Mouse (Mus musculus) embryonic facial prominence, embryonic 15.5 days (tissue): ENCODE results near the gene Galnt17. TPM values are rescaled to one million over a fixed set of nuclear protein-coding genes. Genes with fewer than 3 reads are reported as not detected.

Source experiments
- ATAC-seq: fragments of 200-750 bp; cut with Nextera tagmentation; 2 replicates; pipeline ENCODE4 v1.8.0; 2017; ENCODE audit warnings: low read depth, moderate TSS enrichment; ENCODE audit not compliant: insufficient number of reproducible peaks, low FRiP score, low TSS enrichment
- H3K27ac ChIP-seq: fragments of 300-500 bp; sonication (generic); replicated peaks from 2 replicates; pipeline ENCODE4 v1.5.1; 2015; ENCODE audit warnings: mild to moderate bottlenecking, inconsistent platforms
- H3K27me3 ChIP-seq: fragments of 300-500 bp; sonication (generic); 2 replicates; pipeline ENCODE4 v1.6.1; 2015; ENCODE audit warnings: inconsistent platforms
- H3K36me3 ChIP-seq: fragments of 300-500 bp; sonication (generic); 2 replicates; pipeline ENCODE4 v1.6.1; 2015; ENCODE audit warnings: mild to moderate bottlenecking, inconsistent platforms
- H3K4me1 ChIP-seq: fragments of 300-500 bp; sonication (generic); 2 replicates; pipeline ENCODE4 v1.6.1; 2015; ENCODE audit warnings: inconsistent platforms
- H3K4me2 ChIP-seq: fragments of 300-500 bp; sonication (generic); replicated peaks from 2 replicates; pipeline ENCODE4 v1.6.1; 2015; ENCODE audit warnings: mild to moderate bottlenecking, inconsistent platforms
- H3K4me3 ChIP-seq: fragments of 300-500 bp; sonication (generic); replicated peaks from 2 replicates; pipeline ENCODE4 v1.5.1; 2015; ENCODE audit warnings: mild to moderate bottlenecking, inconsistent platforms
- H3K9ac ChIP-seq: fragments of 300-500 bp; sonication (generic); 2 replicates; pipeline ENCODE4 v1.6.1; 2015; ENCODE audit warnings: inconsistent platforms
- H3K9me3 ChIP-seq: fragments of 300-500 bp; sonication (generic); replicated peaks from 2 replicates; pipeline ENCODE4 v1.6.1; 2016; ENCODE audit warnings: inconsistent platforms
- WGBS: fragments of 180-500 bp; shearing (Covaris S2); methylation state at CpG from one replicate; pipeline ENCODE4 v1.1.7; 2015; 5-methylcytosine and 5-hydroxymethylcytosine counted together
- polyA plus RNA-seq: library from polyadenylated mRNA; unstranded; fragments of >200 nt; fragmentation: Nextera tagmentation; extraction: Ambion mirVana; gene quantifications from 2 replicates; pipeline ENCODE4 v1.2.1, GENCODE M21; 2015

Gene Galnt17
- polyA plus RNA-seq, 1 experiment from 2014 or later: 4.7 TPM

DNA sequence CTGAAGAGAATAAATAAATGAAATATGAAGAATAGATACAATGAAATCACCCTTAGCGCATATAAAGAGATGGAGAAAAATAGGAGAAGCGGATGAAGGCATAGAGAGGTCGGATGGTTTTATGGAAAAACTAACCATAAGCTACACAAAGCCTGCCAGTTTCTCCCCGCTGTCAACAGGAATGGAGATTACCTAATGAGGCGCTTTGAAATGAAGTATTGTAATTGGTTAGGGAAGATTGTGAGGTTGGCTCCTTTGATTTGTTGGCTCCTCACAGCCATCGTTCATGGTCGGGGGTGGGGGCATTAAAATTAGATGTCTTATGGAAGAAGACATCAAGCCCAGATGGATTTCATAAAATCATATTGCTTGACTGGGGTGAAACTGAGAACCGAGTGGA lies 329.0 kb downstream of the Galnt17 start:
- no peaks in the 10 kb centered on the region for H3K9me3 ChIP-seq
- H3K27me3 ChIP-seq: no peaks in the 10 kb centered on the region
- no peaks in the 10 kb centered on the region for H3K36me3 ChIP-seq
- no peaks in the 10 kb centered on the region for H3K4me1 ChIP-seq
- no peak overlapping the region for H3K27ac ChIP-seq
- 77% methylated on average over 8 of the region's 8 CpGs for WGBS
- H3K4me2 ChIP-seq: no peak overlapping the region
- ATAC-seq: no peak
- no peak overlapping the region for H3K9ac ChIP-seq
- no peak overlapping the region for H3K4me3 ChIP-seq

- H3K27me3 ChIP-seq: no peaks in the 10 kb centered on the region
- WGBS: 85% methylated on average over 2 of the region's 2 CpGs
- ATAC-seq: no peak
Measured at GRCm38 (mm10) chr5:130978871-130979270, 329.4 kb downstream of the Galnt17 start.

DNA sequence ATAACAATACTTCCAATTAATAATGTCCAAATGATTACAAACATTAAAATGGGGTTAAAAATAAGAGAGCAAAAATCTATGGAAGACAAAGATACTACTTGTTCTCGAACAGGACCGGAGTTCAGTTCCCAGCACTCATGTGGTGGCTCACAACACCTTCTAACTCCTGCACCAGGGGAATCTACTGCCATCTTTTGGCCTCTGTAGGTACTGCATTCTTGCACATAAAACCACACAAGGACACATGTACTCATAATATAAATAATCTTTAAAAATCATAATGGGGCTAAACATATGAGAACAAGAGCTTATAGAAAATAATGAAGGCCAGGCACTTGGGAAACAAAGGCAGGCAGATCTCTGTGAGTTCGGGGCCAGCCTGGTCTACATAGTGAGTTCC lies 330.3 kb downstream of the Galnt17 start:
- H3K36me3 ChIP-seq: no peaks in the 10 kb centered on the region
- H3K4me1 ChIP-seq: no peaks in the 10 kb centered on the region
- no peak for ATAC-seq
- H3K27me3 ChIP-seq: no peaks in the 10 kb centered on the region
- H3K4me3 ChIP-seq: no peak overlapping the region
- no peak overlapping the region for H3K9ac ChIP-seq
- H3K4me2 ChIP-seq: no peak overlapping the region
- WGBS: 88% methylated on average over 3 of the region's 3 CpGs
- H3K9me3 ChIP-seq: no peaks in the 10 kb centered on the region
- no peak overlapping the region for H3K27ac ChIP-seq

More at GRCm38 (mm10) chr5:130978871-130979270, 329.4 kb downstream of the Galnt17 start:
- no peak overlapping the region for H3K27ac ChIP-seq
- H3K4me3 ChIP-seq: no peak overlapping the region
- H3K36me3 ChIP-seq: no peaks in the 10 kb centered on the region
- no peak overlapping the region for H3K4me2 ChIP-seq
- H3K4me1 ChIP-seq: no peaks in the 10 kb centered on the region
- H3K9ac ChIP-seq: no peak overlapping the region
- no peaks in the 10 kb centered on the region for H3K9me3 ChIP-seq

- no peak for ATAC-seq
- no peaks in the 10 kb centered on the region for H3K9me3 ChIP-seq
Measured at GRCm38 (mm10) chr5:130952361-130952760, 355.9 kb downstream of the Galnt17 start.

GRCm38 (mm10) chr5:130950894-130951400 lies 357.4 kb downstream of the Galnt17 start:
- ATAC-seq: 0 out of 2 replicates have a peak, but pooled peaks have one; percentile 34
- 41% methylated on average over 6 of the region's 6 CpGs for WGBS
- H3K4me3 ChIP-seq: no peak overlapping the region
- H3K4me1 ChIP-seq: peaks cover 13% of the 10 kb centered on the region
- no peak overlapping the region for H3K9ac ChIP-seq
- H3K36me3 ChIP-seq: no peaks in the 10 kb centered on the region
- no peaks in the 10 kb centered on the region for H3K9me3 ChIP-seq
- H3K27me3 ChIP-seq: no peaks in the 10 kb centered on the region
- no peak overlapping the region for H3K4me2 ChIP-seq
- H3K27ac ChIP-seq: peak overlapping the region; percentile 63; the same call in 1 of the 2 replicates

More at GRCm38 (mm10) chr5:130952361-130952760, 355.9 kb downstream of the Galnt17 start:
- Histone ChIP-seq H3K27me3 (no peaks in the 10 kb centered on the region), H3K27ac (no peak overlapping the region), H3K9ac (no peak overlapping the region), H3K4me1 (peaks cover 13% of the 10 kb centered on the region), H3K4me3 (no peak overlapping the region), H3K36me3 (no peaks in the 10 kb centered on the region), H3K4me2 (no peak overlapping the region)
- 48% methylated on average over 7 of the region's 7 CpGs for WGBS

DNA sequence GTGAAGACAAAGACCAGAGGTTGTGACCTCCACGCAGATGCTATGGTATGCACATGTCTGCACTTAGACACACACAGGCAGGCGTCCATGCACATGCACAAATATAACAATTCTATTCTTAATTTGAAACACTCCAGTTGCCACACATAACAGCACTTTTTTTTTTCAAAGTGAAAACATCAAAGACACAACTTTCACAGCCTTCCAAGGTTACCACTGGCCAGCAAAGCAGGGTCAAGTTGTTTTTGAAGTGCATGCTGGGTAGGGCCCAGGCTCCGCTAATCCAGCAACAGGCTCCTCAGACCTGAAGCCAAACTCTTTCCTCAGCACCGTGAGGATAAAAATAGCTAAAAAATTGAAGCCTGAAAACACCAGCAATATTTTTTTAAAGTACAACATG lies 357.9 kb downstream of the Galnt17 start:
- Histone ChIP-seq H3K36me3 (no peaks in the 10 kb centered on the region), H3K4me1 (peaks cover 13% of the 10 kb centered on the region), H3K9me3 (no peaks in the 10 kb centered on the region), H3K4me2 (no peak overlapping the region), H3K4me3 (no peak overlapping the region), H3K27ac (peak overlapping the region; percentile 63; the same call in 1 of the 2 replicates), H3K27me3 (no peaks in the 10 kb centered on the region), H3K9ac (no peak overlapping the region)
- no peak for ATAC-seq
- 19% methylated on average over 4 of the region's 4 CpGs for WGBS

DNA sequence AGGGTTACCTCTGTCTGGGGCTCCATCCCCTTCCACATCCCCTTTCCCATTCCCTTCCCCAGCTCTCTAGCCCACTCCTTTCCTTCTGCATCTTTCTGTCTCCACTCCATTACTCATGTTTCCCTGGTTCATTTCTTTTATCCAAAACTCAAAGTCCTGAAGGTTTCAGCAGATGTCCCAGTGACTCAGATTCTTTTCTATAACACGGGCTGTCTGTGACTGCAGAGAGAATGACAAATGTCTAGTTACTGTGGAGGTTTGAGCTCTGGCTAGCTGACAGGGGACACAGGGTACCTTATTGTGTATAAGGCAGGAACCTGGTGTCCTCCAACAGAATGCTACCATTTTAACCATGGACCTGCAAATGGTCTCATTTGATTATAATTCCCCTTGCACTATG lies 358.6 kb downstream of the Galnt17 start:
- WGBS: 63% methylated on average over 1 of the region's 1 CpGs
- ATAC-seq: no peak
- H3K4me1 ChIP-seq: peaks cover 13% of the 10 kb centered on the region
- H3K27me3 ChIP-seq: no peaks in the 10 kb centered on the region
- H3K36me3 ChIP-seq: no peaks in the 10 kb centered on the region
- no peak overlapping the region for H3K4me3 ChIP-seq
- H3K4me2 ChIP-seq: no peak overlapping the region
- no peak overlapping the region for H3K27ac ChIP-seq
- H3K9ac ChIP-seq: no peak overlapping the region
- no peaks in the 10 kb centered on the region for H3K9me3 ChIP-seq

GRCm38 (mm10) chr5:130938911-130939608 lies 369.2 kb downstream of the Galnt17 start:
- Histone ChIP-seq H3K9me3 (no peaks in the 10 kb centered on the region), H3K4me2 (no peak overlapping the region), H3K27ac (peak overlapping the region; percentile 74), H3K27me3 (no peaks in the 10 kb centered on the region), H3K36me3 (no peaks in the 10 kb centered on the region), H3K9ac (no peak overlapping the region), H3K4me1 (0 out of 2 replicates have a peak, but pooled peaks cover 5% of the 10 kb centered on the region), H3K4me3 (no peak overlapping the region)
- no peak for ATAC-seq
- WGBS: 21% methylated on average over 4 of the region's 4 CpGs

- Histone ChIP-seq H3K9ac (no peak overlapping the region), H3K27ac (peak overlapping the region; percentile 74), H3K36me3 (no peaks in the 10 kb centered on the region), H3K4me2 (no peak overlapping the region), H3K9me3 (no peaks in the 10 kb centered on the region), H3K4me3 (no peak overlapping the region), H3K27me3 (no peaks in the 10 kb centered on the region), H3K4me1 (0 out of 2 replicates have a peak, but pooled peaks cover 5% of the 10 kb centered on the region)
- peak; percentile 73 for ATAC-seq
- WGBS: 5% methylated on average over 7 of the region's 7 CpGs
Measured at GRCm38 (mm10) chr5:130938274-130938741, 370.0 kb downstream of the Galnt17 start.

GRCm38 (mm10) chr5:130930999-130931398 lies 377.3 kb downstream of the Galnt17 start:
- Histone ChIP-seq H3K4me1 (no peaks in the 10 kb centered on the region), H3K9me3 (no peaks in the 10 kb centered on the region), H3K9ac (no peak overlapping the region), H3K27ac (no peak overlapping the region), H3K36me3 (no peaks in the 10 kb centered on the region), H3K4me2 (no peak overlapping the region), H3K27me3 (no peaks in the 10 kb centered on the region), H3K4me3 (no peak overlapping the region)
- no peak for ATAC-seq
- WGBS: 83% methylated on average over 1 of the region's 1 CpGs

DNA sequence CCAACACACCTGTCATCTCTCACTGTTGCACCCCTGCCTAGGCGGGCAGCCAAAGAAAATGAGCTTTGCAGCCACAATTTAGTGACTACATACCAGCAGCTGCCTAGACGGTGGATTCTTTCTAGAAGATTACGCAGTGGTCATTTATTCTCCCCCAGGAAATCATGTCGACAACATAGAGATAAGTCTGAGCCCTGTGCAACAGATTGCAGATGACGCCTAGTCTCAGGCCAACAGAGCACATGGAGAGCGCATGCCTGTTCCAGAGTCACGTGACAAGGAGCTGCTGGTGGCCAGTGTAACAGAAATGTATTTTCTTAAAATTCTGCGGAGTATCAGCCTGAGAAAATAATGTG lies 380.5 kb downstream of the Galnt17 start:
- WGBS: 60% methylated on average over 8 of the region's 8 CpGs
- peak; percentile 19; the same call in 1 of the 2 replicates for ATAC-seq
- Histone ChIP-seq H3K9ac (no peak overlapping the region), H3K4me3 (no peak overlapping the region), H3K27me3 (no peaks in the 10 kb centered on the region), H3K9me3 (no peaks in the 10 kb centered on the region), H3K36me3 (no peaks in the 10 kb centered on the region), H3K27ac (0 out of 2 replicates have a peak overlapping the region, but pooled peaks have one; percentile 7), H3K4me1 (no peaks in the 10 kb centered on the region), H3K4me2 (no peak overlapping the region)
